Mouse (Mus musculus): ENCODE data around the gene Col4a4.

The Col4a4 gene

GRCm38 (mm10) chr1:82414434-82415045 lies 172.1 kb downstream of the Col4a4 start:
- no peak for DNase-seq (ENCODE audit: low read depth, low spot score)

DNA sequence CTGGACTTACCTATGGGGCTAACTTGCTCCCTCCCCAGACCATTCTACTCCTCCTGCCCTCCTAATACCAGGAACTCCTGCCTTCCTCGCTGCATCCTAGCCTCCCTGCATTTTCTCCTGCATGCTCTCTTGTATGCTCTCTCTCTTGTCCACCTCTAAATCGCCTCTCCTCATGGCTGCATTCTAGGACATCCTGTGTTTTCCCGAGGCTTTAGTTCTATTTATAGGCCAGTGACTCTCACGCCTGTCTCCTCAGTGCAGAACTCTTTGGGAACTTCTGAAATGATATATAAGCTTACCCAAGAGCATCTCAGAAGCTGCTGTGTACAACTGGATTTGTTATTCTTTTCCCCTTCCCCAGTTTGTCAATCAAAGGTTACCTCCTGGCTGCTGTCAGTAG lies 174.6 kb downstream of the Col4a4 start:
- DNase-seq (ENCODE audit: low read depth, low spot score): no peak

- no peak for DNase-seq (ENCODE audit: low read depth, low spot score)
Measured at GRCm38 (mm10) chr1:82411521-82411920, 175.1 kb downstream of the Col4a4 start.

GRCm38 (mm10) chr1:82410548-82410947 lies 176.1 kb downstream of the Col4a4 start:
- no peak for DNase-seq (ENCODE audit: low read depth, low spot score)

DNA sequence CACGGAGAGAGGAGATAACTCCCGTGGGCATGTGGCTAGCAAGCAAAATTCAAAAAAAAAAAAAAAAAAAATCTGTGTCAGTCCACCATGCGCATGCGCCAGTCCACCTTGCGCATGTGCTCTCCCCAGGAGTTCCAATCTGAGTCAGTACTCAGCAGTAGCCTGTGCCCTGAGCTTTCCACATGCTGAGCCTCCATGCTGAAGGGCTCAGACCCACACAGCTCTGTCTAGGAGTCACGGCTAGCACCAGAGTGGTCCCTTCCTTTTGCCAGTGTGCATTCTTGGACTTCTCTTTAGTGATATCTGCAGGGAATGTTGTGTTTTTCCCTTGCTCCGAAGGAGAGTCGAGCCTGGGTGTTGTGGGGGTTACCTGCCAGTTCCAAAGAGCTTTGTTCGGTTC lies 177.4 kb downstream of the Col4a4 start:
- no peak for DNase-seq (ENCODE audit: low read depth, low spot score)

- DNase-seq (ENCODE audit: low read depth, low spot score): no peak
Measured at GRCm38 (mm10) chr1:82407786-82408185, 178.9 kb downstream of the Col4a4 start.
